Mouse (Mus musculus): ENCODE data around the gene Gm3512. TPM values are rescaled to one million over a fixed set of nuclear protein-coding genes. Genes with fewer than 3 reads are reported as not detected.

The Gm3512 gene
- polyA plus RNA-seq (2017; shearing (Covaris generic)): 0.46 TPM

GRCm38 (mm10) chr14:7174483-7174971 is at the start of gene Gm3512:
TSS of gene Gm3512 (minus strand) at chr14:7174533.

GRCm38 (mm10) chr14:7194440-7194839 is 20.1 kb upstream of the Gm3512 start, which contains the start of gene Gm16434:
TSS of gene Gm16434 (minus strand) at chr14:7194540.

GRCm38 (mm10) chr14:7125312-7125711 is 49.0 kb downstream of the Gm3512 start, which contains the start of gene Gm6676:
TSS of gene Gm6676 (minus strand) at chr14:7125412.

Other genes starting within 250 kb of the Gm3512 start
- gene Gm6356, start 200.7 kb downstream of the Gm3512 start, polyA plus RNA-seq (2017; shearing (Covaris generic)): not detected
- not detected for gene Gm10406, start 147.1 kb downstream of the Gm3512 start, polyA plus RNA-seq (2017; shearing (Covaris generic))
- gene Gm3685, start 129.6 kb downstream of the Gm3512 start, polyA plus RNA-seq (2017; shearing (Covaris generic)): not detected
- gene Gm3696, start 73.9 kb downstream of the Gm3512 start, polyA plus RNA-seq (2017; shearing (Covaris generic)): not detected
- not detected for gene Gm6676, start 49.1 kb downstream of the Gm3512 start, polyA plus RNA-seq (2017; shearing (Covaris generic))
- not detected for gene Gm16434, start 20.0 kb upstream of the Gm3512 start, polyA plus RNA-seq (2017; shearing (Covaris generic))
- gene Gm3727, start 90.2 kb upstream of the Gm3512 start, polyA plus RNA-seq (2017; shearing (Covaris generic)): not detected
- gene Gm3739, start 140.5 kb upstream of the Gm3512 start, polyA plus RNA-seq (2017; shearing (Covaris generic)): not detected
- gene Gm5797, start 157.9 kb upstream of the Gm3512 start, polyA plus RNA-seq (2017; shearing (Covaris generic)): not detected
- not detected for gene Gm8374, start 190.6 kb upstream of the Gm3512 start, polyA plus RNA-seq (2017; shearing (Covaris generic))

Measured in effector memory CD4-positive, alpha-beta T cell, adult 7 months (primary cell).